Mouse (Mus musculus) E14TG2a.4 (cell line): ENCODE measurements around the gene Prss36.

Source experiments
- CTCF ChIP-seq: conservative IDR thresholded peaks from 2 replicates; pipeline ENCODE4 v1.5.1; 2014; ENCODE audit warnings: low read length
- POU5F1 ChIP-seq: IDR thresholded peaks from 2 replicates; pipeline ENCODE4 v1.6.1; 2014; ENCODE audit warnings: low read length, borderline replicate concordance

DNA sequence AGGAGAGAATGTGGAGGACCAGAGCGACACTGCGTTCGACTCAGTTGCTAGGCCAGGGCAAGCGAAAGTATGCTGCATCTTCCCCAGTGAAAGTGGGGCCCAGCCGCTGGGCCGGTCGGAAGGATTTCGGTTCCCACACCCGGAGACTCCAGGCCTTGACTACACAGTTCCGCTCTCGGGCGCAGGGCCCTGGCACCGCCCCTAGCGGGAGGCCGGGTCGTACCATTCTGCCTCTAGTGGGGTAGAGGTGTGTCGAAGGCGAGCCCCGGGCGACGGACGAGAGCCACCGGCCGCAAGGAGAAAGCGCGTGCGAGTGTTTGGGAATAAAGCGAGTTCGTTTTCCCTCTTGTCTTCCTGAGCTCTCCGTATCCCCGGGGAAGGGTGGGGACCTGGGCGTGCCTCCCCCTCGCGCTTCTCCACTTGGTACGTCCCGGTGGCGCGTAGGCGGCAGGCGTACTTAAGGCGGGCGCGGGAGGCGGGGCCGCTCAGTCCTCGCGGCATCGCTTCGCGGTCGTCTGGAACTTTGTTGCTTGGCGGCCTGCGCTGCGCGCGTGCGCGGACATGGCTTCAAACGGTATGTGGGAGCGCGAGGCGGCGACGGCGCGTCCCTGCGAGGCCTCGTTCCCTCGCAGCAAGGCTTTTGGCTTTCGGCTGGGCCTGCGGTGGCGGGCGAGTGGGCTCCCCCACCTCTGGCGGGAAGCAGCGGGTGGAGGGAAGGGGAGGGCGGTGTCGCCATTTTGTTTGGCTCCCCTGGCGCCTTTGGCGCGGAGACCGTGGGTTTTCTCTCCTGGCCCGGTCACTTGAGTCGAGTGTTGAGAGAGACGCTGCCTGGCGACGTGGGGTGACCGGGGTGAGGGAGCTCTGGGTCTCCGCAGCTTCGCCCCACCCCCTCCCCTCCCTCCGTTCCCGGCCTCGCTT lies 20.7 kb upstream of the Prss36 start, which contains the start of gene Fus:
- TF ChIP-seq CTCF (no peak), POU5F1 (no peak)
